Mouse (Mus musculus) embryonic fibroblast, embryonic 13.5 days (primary cell): ENCODE results near the gene Rap2b.

ENCODE experiments used
- CTCF ChIP-seq: IDR thresholded peaks from 2 replicates; pipeline ENCODE4 v1.5.1; 2011; ENCODE audit warnings: mild to moderate bottlenecking, control low read depth, low read length, moderate library complexity, borderline replicate concordance; ENCODE audit not compliant: insufficient read depth
- POLR2A ChIP-seq: IDR thresholded peaks from 2 replicates; pipeline ENCODE4 v1.6.1; 2011; ENCODE audit warnings: low read depth, mild to moderate bottlenecking, control low read depth, low read length, moderate library complexity

GRCm38 (mm10) chr3:61409683-61410082, 48.2 kb downstream of the Rap2b start:
- TF ChIP-seq CTCF: no peak
- no peak for TF ChIP-seq POLR2A
